Comparison of ENCODE assay signal across 8 mouse cellular contexts in genomic region chr8:34688396-34689048, GRCm38 (mm10).
A peak's percentile ranks its signal among the peaks of the same experiment; 100 is the strongest.
DNase-seq lines count a peak whose midpoint lies in the region; ATAC-seq and TF ChIP-seq lines count a peak whose summit lies in the region.

No protein-coding gene starts in this region.

- H3K4me1 ChIP-seq in heart, embryonic 10.5 days: peaks cover 13% of the 10 kb centered on the region; the same call in 1 of the 2 replicates
- peaks cover 5% of the 10 kb centered on the region for H3K4me1 ChIP-seq in neural tube, embryonic 11.5 days (ENCODE audit: control insufficient read depth, insufficient read depth, low read length)
- H3K4me1 ChIP-seq in intestine, postnatal 0 days (replicated peaks; ENCODE audit: control insufficient read depth, insufficient read depth, low read length): no peaks in the 10 kb centered on the region

- no peak overlapping the region for H3K27ac ChIP-seq in heart, embryonic 10.5 days
- H3K27ac ChIP-seq in neural tube, embryonic 11.5 days (ENCODE audit: low read depth, low read length): no peak overlapping the region
- H3K27ac ChIP-seq in intestine, postnatal 0 days (ENCODE audit: low read depth, low read length): no peak overlapping the region

- WGBS in heart, embryonic 10.5 days: 74% methylated on average over 20 of the region's 20 CpGs
- WGBS in neural tube, embryonic 11.5 days: 52% methylated on average over 20 of the region's 20 CpGs
- WGBS in intestine, postnatal 0 days: 67% methylated on average over 20 of the region's 20 CpGs

- H3K9me3 ChIP-seq in heart, embryonic 10.5 days: no peaks in the 10 kb centered on the region
- H3K9me3 ChIP-seq in neural tube, embryonic 11.5 days (ENCODE audit: control insufficient read depth, low read length): no peaks in the 10 kb centered on the region
- H3K9me3 ChIP-seq in intestine, postnatal 0 days (ENCODE audit: control insufficient read depth): no peaks in the 10 kb centered on the region

- ATAC-seq in neural tube, embryonic 11.5 days (ENCODE audit: insufficient read depth, low FRiP score, low TSS enrichment): peak; percentile 73
- ATAC-seq in intestine, postnatal 0 days: peak; percentile 34

- H3K27me3 ChIP-seq in heart, embryonic 10.5 days (ENCODE audit: insufficient read depth, poor library complexity, severe bottlenecking): peaks cover 23% of the 10 kb centered on the region
- H3K27me3 ChIP-seq in neural tube, embryonic 11.5 days (ENCODE audit: control insufficient read depth, insufficient read depth, low read length): no peaks in the 10 kb centered on the region
- H3K27me3 ChIP-seq in intestine, postnatal 0 days (replicated peaks; ENCODE audit: control insufficient read depth, insufficient read depth, low read length): no peaks in the 10 kb centered on the region

- DNase-seq in heart, embryonic 10.5 days (ENCODE audit: low spot score): no peak
- DNase-seq in heart, adult 18-20 months: no peak
- peak; percentile 24 for DNase-seq in neural tube, embryonic 11.5 days (ENCODE audit: low spot score)
- no peak for DNase-seq in neural tube, embryonic 10.5 days (ENCODE audit: extremely low spot score, low spot score)
- peak; percentile 20 for DNase-seq in retina, postnatal 1 day
- no peak for DNase-seq in cerebellum, postnatal 10 days
- DNase-seq in gastrocnemius, adult 8-10 months (ENCODE audit: low spot score in 2 of 2): no peak

- H3K9ac ChIP-seq in neural tube, embryonic 11.5 days (ENCODE audit: low read length): no peak overlapping the region
- H3K9ac ChIP-seq in intestine, postnatal 0 days (ENCODE audit: low read depth, low read length): no peak overlapping the region

- H3K4me3 ChIP-seq in heart, embryonic 10.5 days: peak overlapping the region; percentile 51; the same call in 1 of the 2 replicates
- H3K4me3 ChIP-seq in neural tube, embryonic 11.5 days (ENCODE audit: low read depth, low read length): no peak overlapping the region
- H3K4me3 ChIP-seq in intestine, postnatal 0 days (ENCODE audit: low read depth, low read length): peak overlapping the region; percentile 32; the same call in 1 of the 2 replicates

- peak overlapping the region; percentile 37 for H3K4me2 ChIP-seq in neural tube, embryonic 11.5 days (ENCODE audit: low read depth)
- peak overlapping the region; percentile 65 for H3K4me2 ChIP-seq in intestine, postnatal 0 days (replicated peaks; ENCODE audit: low read depth)

- no peaks in the 10 kb centered on the region for H3K36me3 ChIP-seq in heart, embryonic 10.5 days
- no peaks in the 10 kb centered on the region for H3K36me3 ChIP-seq in neural tube, embryonic 11.5 days (ENCODE audit: control insufficient read depth, insufficient read depth, low read length)
- H3K36me3 ChIP-seq in intestine, postnatal 0 days (ENCODE audit: control insufficient read depth, insufficient read depth): no peaks in the 10 kb centered on the region

- TF ChIP-seq CTCF in intestine, postnatal 0 days (IDR thresholded peaks at IDR 0.05; ENCODE audit: low read depth): no peak

Comparison
In these comparisons a context has a peak if more than half of its experiments do, and no peak if none do; other contexts are left out.
1. DNase-seq: peak in neural tube, embryonic 11.5 days (single experiment) and retina, postnatal 1 day (single experiment); none in heart, embryonic 10.5 days (single experiment), heart, adult 18-20 months (0 of 2), neural tube, embryonic 10.5 days (single experiment), cerebellum, postnatal 10 days (0 of 2) and gastrocnemius, adult 8-10 months (0 of 2).